Comparison of ENCODE assay signal across 8 mouse cellular contexts in genomic region chr16:46121420-46121819, GRCm38 (mm10). TPM values are rescaled to one million over a fixed set of nuclear protein-coding genes. Genes with fewer than 3 reads are reported as not detected.
DNase-seq lines count a peak whose midpoint lies in the region; ATAC-seq and TF ChIP-seq lines count a peak whose summit lies in the region.

No protein-coding gene starts in this region.

- H3K4me1 ChIP-seq in heart, embryonic 11.5 days (ENCODE audit: control insufficient read depth, insufficient read depth, low read length), result no peaks in the 10 kb centered on the region
- no peaks in the 10 kb centered on the region for H3K4me1 ChIP-seq in limb, embryonic 13.5 days

- H3K4me3 ChIP-seq in heart, embryonic 11.5 days (ENCODE audit: low read depth, low read length), result no peak overlapping the region
- H3K4me3 ChIP-seq in limb, embryonic 13.5 days, result no peak overlapping the region

- H3K27ac ChIP-seq in heart, embryonic 11.5 days (ENCODE audit: low read depth, low read length), result no peak overlapping the region
- H3K27ac ChIP-seq in limb, embryonic 13.5 days, result no peak overlapping the region

- TF ChIP-seq CTCF in brain, embryonic 14.5 days (IDR thresholded peaks at IDR 0.05; ENCODE audit: borderline replicate concordance, extremely low read depth, insufficient read depth, insufficient read length), result peak; percentile 68

- H3K4me2 ChIP-seq in heart, embryonic 11.5 days, result no peak overlapping the region
- H3K4me2 ChIP-seq in limb, embryonic 13.5 days (replicated peaks), result no peak overlapping the region

- DNase-seq in heart, postnatal 14 days, result peak; percentile 18 to 42
- DNase-seq in brain, embryonic 14.5 days (ENCODE audit: low read depth), result peak; percentile 71
- peak; percentile 6 to 8 for DNase-seq in heart, postnatal 36 days
- peak; percentile 53 to 56 for DNase-seq in right cerebral cortex, adult 2 months (ENCODE audit: low spot score in 2 of 2)
- no peak for DNase-seq in urinary bladder, postnatal 10 days (ENCODE audit: low spot score)

- 48% methylated on average over 2 of the region's 2 CpGs for whole genome bisulfite sequencing in heart, embryonic 11.5 days (ENCODE audit: insufficient replicate concordance)
- 49% methylated on average over 2 of the region's 2 CpGs for WGBS in limb, embryonic 13.5 days

- no peaks in the 10 kb centered on the region for H3K9me3 ChIP-seq in heart, embryonic 11.5 days (replicated peaks; ENCODE audit: control insufficient read depth, low read length)
- no peaks in the 10 kb centered on the region for H3K9me3 ChIP-seq in limb, embryonic 13.5 days

- ATAC-seq in heart, embryonic 11.5 days (replicated peaks; ENCODE audit: insufficient number of reproducible peaks, low FRiP score, low TSS enrichment), result no peak; the same call in 1 of the 2 replicates
- ATAC-seq in CD4-positive, CD25-positive, alpha-beta regulatory T cell, adult 4 months, result peak; percentile 40
- peak; percentile 51; the same call in 1 of the 2 replicates for ATAC-seq in limb, embryonic 13.5 days (ENCODE audit: low FRiP score, low read depth)

- no peak overlapping the region for H3K9ac ChIP-seq in heart, embryonic 11.5 days (ENCODE audit: low read depth, low read length)
- no peak overlapping the region for H3K9ac ChIP-seq in limb, embryonic 13.5 days

- intact Hi-C loops in heart, postnatal 14 days (cut with DNase I), result loop anchor here (10.0 kb wide), 1 partner anchor 363 kb away; no protein-coding TSS in a partner anchor
- intact Hi-C loops in heart, postnatal 36 days (cut with DNase I), result no loop called here

- H3K36me3 ChIP-seq in heart, embryonic 11.5 days (ENCODE audit: control insufficient read depth, insufficient read depth, low read length), result no peaks in the 10 kb centered on the region
- no peaks in the 10 kb centered on the region for H3K36me3 ChIP-seq in limb, embryonic 13.5 days

- H3K27me3 ChIP-seq in heart, embryonic 11.5 days (ENCODE audit: control insufficient read depth, insufficient read depth, low read length), result no peaks in the 10 kb centered on the region
- H3K27me3 ChIP-seq in limb, embryonic 13.5 days, result no peaks in the 10 kb centered on the region

- no peak for TF ChIP-seq POLR2A in brain, embryonic 14.5 days (IDR thresholded peaks at IDR 0.05; ENCODE audit: borderline replicate concordance, extremely low read depth, insufficient read depth, insufficient read length, poor library complexity, severe bottlenecking)

RNA-seq across cellular contexts. Expression of gene Cd96, which starts 1.4 kb away (rescaled TPM):
- total RNA-seq in heart, postnatal 14 days (2021), result under 1 TPM in 1 of 2 experiments, not detected in 1; 0.24 TPM
- 0.13 TPM in 1 of 2 replicates, not detected in the other for polyA plus RNA-seq in heart, embryonic 11.5 days (2014; fragmentation: Nextera tagmentation; extraction: Ambion mirVana)
- polyA plus RNA-seq in CD4-positive, CD25-positive, alpha-beta regulatory T cell, adult 4 months (2017; shearing (Covaris generic)), result 100 to 1,000 TPM; 212 to 214 TPM
- polyA plus RNA-seq in brain, embryonic 14.5 days (2012; rRNA removed), result 0.03 and 0.04 TPM in 2 replicates
- not detected for total RNA-seq in heart, postnatal 36 days (2021)
- 0.78 and 0.92 TPM in 2 replicates for polyA plus RNA-seq in limb, embryonic 13.5 days (2015; fragmentation: Nextera tagmentation; extraction: Ambion mirVana)

RNA-seq across cellular contexts. Expression of gene Gm4737, which starts 33.5 kb away (rescaled TPM):
- total RNA-seq in heart, postnatal 14 days (2021), result 10 to 100 TPM; 11.7 to 12.2 TPM
- polyA plus RNA-seq in heart, embryonic 11.5 days (2014; fragmentation: Nextera tagmentation; extraction: Ambion mirVana), result 3.2 and 3.3 TPM in 2 replicates
- polyA plus RNA-seq in CD4-positive, CD25-positive, alpha-beta regulatory T cell, adult 4 months (2017; shearing (Covaris generic)), result 10 to 100 TPM in 1 of 2 experiments, 1 to 10 TPM in 1; 3.9 to 14.6 TPM
- 5.8 and 6.2 TPM in 2 replicates for polyA plus RNA-seq in brain, embryonic 14.5 days (2012; rRNA removed)
- total RNA-seq in heart, postnatal 36 days (2021), result 10 to 100 TPM; 12.1 to 12.9 TPM
- polyA plus RNA-seq in limb, embryonic 13.5 days (2015; fragmentation: Nextera tagmentation; extraction: Ambion mirVana), result 3.1 and 4.4 TPM in 2 replicates

Comparison
In these comparisons a context has a peak if more than half of its experiments do, and no peak if none do; other contexts are left out.
1. RNA of gene Cd96, which starts 1.4 kb away (polyA plus RNA-seq): 212 to 214 TPM in CD4-positive, CD25-positive, alpha-beta regulatory T cell, adult 4 months; 0.78 to 0.92 TPM in limb, embryonic 13.5 days, 0.03 to 0.04 TPM in brain, embryonic 14.5 days and 0.13 TPM in heart, embryonic 11.5 days; every median in the first group is over 100 times any median in the second.